Mouse (Mus musculus): Measurements from ENCODE around the gene Krtap5-1. TPM values are rescaled to one million over a fixed set of nuclear protein-coding genes. Genes with fewer than 3 reads are reported as not detected.
"Not testable (repeated sequence)": the region's sequence is repeated elsewhere in the genome, so short reads cannot be mapped to it uniquely, and the experiment has no call there.

Gene Krtap5-1
- not detected in 2 replicates for polyA plus RNA-seq (2016; fragmentation: Nextera tagmentation; extraction: Ambion mirVana)

- H3K36me3 ChIP-seq; H3K4me2 ChIP-seq; H3K4me3 ChIP-seq; H3K27me3 ChIP-seq (replicated peaks); ATAC-seq (ENCODE audit: insufficient number of reproducible peaks, low FRiP score); H3K9me3 ChIP-seq (replicated peaks); H3K9ac ChIP-seq; H3K27ac ChIP-seq (ENCODE audit: poor library complexity, severe bottlenecking): not testable (repeated sequence)
- H3K4me1 ChIP-seq (replicated peaks) = peaks cover 29% of the 10 kb centered on the region
Observed at GRCm38 (mm10) chr7:142297018-142297417, at the start of gene Krtap5-1. Krtap5-1 (minus strand) TSS chr7:142297118.

- WGBS = 72% methylated on average over 3 of the region's 3 CpGs
- ATAC-seq (ENCODE audit: insufficient number of reproducible peaks, low FRiP score) = no peak
- Histone ChIP-seq H3K9me3 (replicated peaks) (no peaks in the 10 kb centered on the region), H3K4me2 (no peak overlapping the region), H3K4me1 (replicated peaks) (peaks cover 14% of the 10 kb centered on the region; the same call in 1 of the 2 replicates), H3K4me3 (no peak overlapping the region), H3K27ac (ENCODE audit: poor library complexity, severe bottlenecking) (no peak overlapping the region), H3K27me3 (replicated peaks) (no peaks in the 10 kb centered on the region), H3K36me3 (no peaks in the 10 kb centered on the region), H3K9ac (no peak overlapping the region)
Observed at GRCm38 (mm10) chr7:142342247-142342640, 45.3 kb upstream of the Krtap5-1 start.

GRCm38 (mm10) chr7:142341564-142342246, 44.8 kb upstream of the Krtap5-1 start:
- no peak overlapping the region for H3K9ac ChIP-seq
- no peak overlapping the region for H3K27ac ChIP-seq (ENCODE audit: poor library complexity, severe bottlenecking)
- H3K4me2 ChIP-seq = no peak overlapping the region
- no peaks in the 10 kb centered on the region for H3K9me3 ChIP-seq (replicated peaks)
- ATAC-seq (ENCODE audit: insufficient number of reproducible peaks, low FRiP score) = no peak
- H3K4me1 ChIP-seq (replicated peaks) = peaks cover 14% of the 10 kb centered on the region; the same call in 1 of the 2 replicates
- no peaks in the 10 kb centered on the region for H3K36me3 ChIP-seq
- no peaks in the 10 kb centered on the region for H3K27me3 ChIP-seq (replicated peaks)
- H3K4me3 ChIP-seq = no peak overlapping the region
- WGBS = 73% methylated on average over 10 of the region's 10 CpGs

- Histone ChIP-seq H3K36me3 (no peaks in the 10 kb centered on the region), H3K9ac (no peak overlapping the region), H3K4me3 (no peak overlapping the region), H3K4me2 (no peak overlapping the region), H3K27me3 (replicated peaks) (no peaks in the 10 kb centered on the region), H3K9me3 (replicated peaks) (no peaks in the 10 kb centered on the region), H3K27ac (ENCODE audit: poor library complexity, severe bottlenecking) (no peak overlapping the region), H3K4me1 (replicated peaks) (peaks cover 14% of the 10 kb centered on the region; the same call in 1 of the 2 replicates)
- ATAC-seq (ENCODE audit: insufficient number of reproducible peaks, low FRiP score) = no peak
- 50% methylated on average over 10 of the region's 10 CpGs for WGBS
Observed at GRCm38 (mm10) chr7:142340269-142340970, 43.5 kb upstream of the Krtap5-1 start.

- no peak overlapping the region for H3K27ac ChIP-seq (ENCODE audit: poor library complexity, severe bottlenecking)
- H3K4me1 ChIP-seq (replicated peaks) = peaks cover 33% of the 10 kb centered on the region
- no peaks in the 10 kb centered on the region for H3K27me3 ChIP-seq (replicated peaks)
- ATAC-seq (ENCODE audit: insufficient number of reproducible peaks, low FRiP score) = no peak
- 85% methylated on average over 8 of the region's 8 CpGs for WGBS
- no peak overlapping the region for H3K4me3 ChIP-seq
- H3K9me3 ChIP-seq (replicated peaks) = no peaks in the 10 kb centered on the region
- 0 out of 2 replicates have a peak overlapping the region, but pooled peaks have one; percentile 36 for H3K9ac ChIP-seq
- H3K36me3 ChIP-seq = no peaks in the 10 kb centered on the region
- no peak overlapping the region for H3K4me2 ChIP-seq
Observed at GRCm38 (mm10) chr7:142335151-142335550, 38.2 kb upstream of the Krtap5-1 start.

GRCm38 (mm10) chr7:142334246-142334645, 37.3 kb upstream of the Krtap5-1 start:
- Histone ChIP-seq H3K9ac (0 out of 2 replicates have a peak overlapping the region, but pooled peaks have one; percentile 17), H3K4me1 (replicated peaks) (peaks cover 42% of the 10 kb centered on the region), H3K4me2 (no peak overlapping the region), H3K27ac (ENCODE audit: poor library complexity, severe bottlenecking) (peak overlapping the region; percentile 67; the same call in 1 of the 2 replicates), H3K36me3 (no peaks in the 10 kb centered on the region), H3K27me3 (replicated peaks) (no peaks in the 10 kb centered on the region), H3K9me3 (replicated peaks) (no peaks in the 10 kb centered on the region), H3K4me3 (no peak overlapping the region)
- peak; percentile 51; the same call in 1 of the 2 replicates for ATAC-seq (ENCODE audit: insufficient number of reproducible peaks, low FRiP score)
- WGBS = 2% methylated on average over 3 of the region's 3 CpGs

GRCm38 (mm10) chr7:142332741-142333140, 35.8 kb upstream of the Krtap5-1 start:
- not testable (repeated sequence) for H3K9me3 ChIP-seq (replicated peaks)

GRCm38 (mm10) chr7:142331281-142331680, 34.4 kb upstream of the Krtap5-1 start:
- Histone ChIP-seq H3K36me3 (no peaks in the 10 kb centered on the region), H3K4me1 (replicated peaks) (peaks cover 70% of the 10 kb centered on the region), H3K27ac (ENCODE audit: poor library complexity, severe bottlenecking) (peak overlapping the region; percentile 98), H3K9ac (no peak overlapping the region), H3K27me3 (replicated peaks) (no peaks in the 10 kb centered on the region), H3K4me2 (no peak overlapping the region), H3K4me3 (no peak overlapping the region), H3K9me3 (replicated peaks) (no peaks in the 10 kb centered on the region)
- ATAC-seq (ENCODE audit: insufficient number of reproducible peaks, low FRiP score) = no peak
- 48% methylated on average over 4 of the region's 4 CpGs for WGBS

More at GRCm38 (mm10) chr7:142332741-142333140, 35.8 kb upstream of the Krtap5-1 start:
- not testable (repeated sequence) for H3K4me3 ChIP-seq; H3K27me3 ChIP-seq (replicated peaks); H3K4me2 ChIP-seq; H3K9ac ChIP-seq; H3K36me3 ChIP-seq; ATAC-seq (ENCODE audit: insufficient number of reproducible peaks, low FRiP score)
- H3K4me1 ChIP-seq (replicated peaks) = peaks cover 57% of the 10 kb centered on the region
- WGBS = 64% methylated on average over 3 of the region's 9 CpGs
- peak overlapping the region; percentile 67 for H3K27ac ChIP-seq (ENCODE audit: poor library complexity, severe bottlenecking)

- H3K9me3 ChIP-seq (replicated peaks) = no peaks in the 10 kb centered on the region
- no peaks in the 10 kb centered on the region for H3K36me3 ChIP-seq
- H3K4me2 ChIP-seq = peak overlapping the region; percentile 14; the same call in 1 of the 2 replicates
- peak overlapping the region; percentile 98 for H3K27ac ChIP-seq (ENCODE audit: poor library complexity, severe bottlenecking)
- H3K4me1 ChIP-seq (replicated peaks) = peaks cover 73% of the 10 kb centered on the region
- no peaks in the 10 kb centered on the region for H3K27me3 ChIP-seq (replicated peaks)
- no peak overlapping the region for H3K4me3 ChIP-seq
- WGBS = 3% methylated on average over 9 of the region's 9 CpGs
- ATAC-seq (ENCODE audit: insufficient number of reproducible peaks, low FRiP score) = peak; percentile 90
- H3K9ac ChIP-seq = 0 out of 2 replicates have a peak overlapping the region, but pooled peaks have one; percentile 54
Observed at GRCm38 (mm10) chr7:142330271-142330724, 33.4 kb upstream of the Krtap5-1 start.

- Histone ChIP-seq H3K36me3 (no peaks in the 10 kb centered on the region), H3K4me3 (no peak overlapping the region), H3K27me3 (replicated peaks) (no peaks in the 10 kb centered on the region), H3K4me2 (no peak overlapping the region), H3K4me1 (replicated peaks) (peaks cover 63% of the 10 kb centered on the region), H3K9me3 (replicated peaks) (no peaks in the 10 kb centered on the region), H3K27ac (ENCODE audit: poor library complexity, severe bottlenecking) (peak overlapping the region; percentile 98; the same call in 1 of the 2 replicates), H3K9ac (no peak overlapping the region)
- WGBS = 70% methylated on average over 3 of the region's 3 CpGs
- no peak for ATAC-seq (ENCODE audit: insufficient number of reproducible peaks, low FRiP score)
Observed at GRCm38 (mm10) chr7:142328507-142328906, 31.6 kb upstream of the Krtap5-1 start.

Measured in heart, embryonic 12.5 days (tissue).